Mouse (Mus musculus): ENCODE measurements at regions not wholly inside any gene's neighbourhood (a gene's known extent, or its start where the extent isn't known, plus 50 kb on each side); places are given as distances from the start of the nearest gene placed in this dataset.
A peak's percentile ranks its signal among the peaks of the same experiment; 100 is the strongest.

GRCm38 (mm10) chr6:50882759-50883158 is 228.5 kb upstream of the Npvf start:
- no peak for TF ChIP-seq POLR2A (IDR thresholded peaks at IDR 0.05; ENCODE audit: low read depth, low read length)
- TF ChIP-seq CTCF (conservative IDR thresholded peaks at IDR 0.05; ENCODE audit: insufficient read depth, insufficient read length, low read depth, low read length), result no peak
- WGBS, result 78% methylated on average over 4 of the region's 4 CpGs
- Histone ChIP-seq H3K27ac (ENCODE audit: insufficient read depth, low read depth, low read length) (no peak overlapping the region), H3K4me1 (ENCODE audit: control insufficient read depth, insufficient read depth, low read length) (no peaks in the 10 kb centered on the region), H3K4me3 (ENCODE audit: insufficient read depth, low read depth, low read length) (no peak overlapping the region), H3K27me3 (replicated peaks; ENCODE audit: control insufficient read depth, insufficient read depth, low read length) (no peaks in the 10 kb centered on the region), H3K36me3 (ENCODE audit: control insufficient read depth, insufficient read depth, low read length) (no peaks in the 10 kb centered on the region)
- DNase-seq, result no peak

- Histone ChIP-seq H3K4me1 (ENCODE audit: control insufficient read depth, insufficient read depth, low read length) (no peaks in the 10 kb centered on the region), H3K27ac (ENCODE audit: insufficient read depth, low read depth, low read length) (no peak overlapping the region), H3K36me3 (ENCODE audit: control insufficient read depth, insufficient read depth, low read length) (no peaks in the 10 kb centered on the region), H3K27me3 (replicated peaks; ENCODE audit: control insufficient read depth, insufficient read depth, low read length) (no peaks in the 10 kb centered on the region), H3K4me3 (ENCODE audit: insufficient read depth, low read depth, low read length) (no peak overlapping the region)
- 93% methylated on average over 4 of the region's 4 CpGs for whole genome bisulfite sequencing
- TF ChIP-seq POLR2A (IDR thresholded peaks at IDR 0.05; ENCODE audit: low read depth, low read length), result no peak
- TF ChIP-seq CTCF (conservative IDR thresholded peaks at IDR 0.05; ENCODE audit: insufficient read depth, insufficient read length, low read depth, low read length), result no peak
- DNase-seq, result no peak
Measured at GRCm38 (mm10) chr6:50885031-50885430, 230.8 kb upstream of the Npvf start.

- Histone ChIP-seq H3K4me1 (ENCODE audit: control insufficient read depth, insufficient read depth, low read length) (no peaks in the 10 kb centered on the region), H3K4me3 (ENCODE audit: insufficient read depth, low read depth, low read length) (no peak overlapping the region), H3K27ac (ENCODE audit: insufficient read depth, low read depth, low read length) (no peak overlapping the region), H3K27me3 (replicated peaks; ENCODE audit: control insufficient read depth, insufficient read depth, low read length) (no peaks in the 10 kb centered on the region), H3K36me3 (ENCODE audit: control insufficient read depth, insufficient read depth, low read length) (no peaks in the 10 kb centered on the region)
- no peak for DNase-seq
- 83% methylated on average over 8 of the region's 8 CpGs for WGBS
- TF ChIP-seq CTCF (conservative IDR thresholded peaks at IDR 0.05; ENCODE audit: insufficient read depth, insufficient read length, low read depth, low read length) (no peak), POLR2A (IDR thresholded peaks at IDR 0.05; ENCODE audit: low read depth, low read length) (no peak)
Measured at GRCm38 (mm10) chr6:50885771-50886360, 231.6 kb upstream of the Npvf start.

- Histone ChIP-seq H3K27me3 (replicated peaks; ENCODE audit: control insufficient read depth, insufficient read depth, low read length) (no peaks in the 10 kb centered on the region), H3K4me3 (ENCODE audit: insufficient read depth, low read depth, low read length) (no peak overlapping the region), H3K27ac (ENCODE audit: insufficient read depth, low read depth, low read length) (no peak overlapping the region), H3K4me1 (ENCODE audit: control insufficient read depth, insufficient read depth, low read length) (no peaks in the 10 kb centered on the region), H3K36me3 (ENCODE audit: control insufficient read depth, insufficient read depth, low read length) (no peaks in the 10 kb centered on the region)
- no peak for TF ChIP-seq POLR2A (IDR thresholded peaks at IDR 0.05; ENCODE audit: low read depth, low read length)
- TF ChIP-seq CTCF (conservative IDR thresholded peaks at IDR 0.05; ENCODE audit: insufficient read depth, insufficient read length, low read depth, low read length), result no peak
- no peak for DNase-seq
- WGBS, result 42% methylated on average over 25 of the region's 25 CpGs
Measured at GRCm38 (mm10) chr6:50890370-50891204, 236.3 kb upstream of the Npvf start.

GRCm38 (mm10) chr6:50891205-50891526 is 236.9 kb upstream of the Npvf start:
- no peak overlapping the region for H3K27ac ChIP-seq (ENCODE audit: insufficient read depth, low read depth, low read length)
- TF ChIP-seq POLR2A (IDR thresholded peaks at IDR 0.05; ENCODE audit: low read depth, low read length) (no peak), CTCF (conservative IDR thresholded peaks at IDR 0.05; ENCODE audit: insufficient read depth, insufficient read length, low read depth, low read length) (no peak)
- no peaks in the 10 kb centered on the region for H3K36me3 ChIP-seq (ENCODE audit: control insufficient read depth, insufficient read depth, low read length)
- H3K4me1 ChIP-seq (ENCODE audit: control insufficient read depth, insufficient read depth, low read length), result no peaks in the 10 kb centered on the region
- no peak for DNase-seq
- 75% methylated on average over 3 of the region's 3 CpGs for WGBS
- no peaks in the 10 kb centered on the region for H3K27me3 ChIP-seq (replicated peaks; ENCODE audit: control insufficient read depth, insufficient read depth, low read length)
- no peak overlapping the region for H3K4me3 ChIP-seq (ENCODE audit: insufficient read depth, low read depth, low read length)

- 0 out of 2 replicates have a peak, but pooled peaks have one; percentile 15 for TF ChIP-seq CTCF (conservative IDR thresholded peaks at IDR 0.05; ENCODE audit: insufficient read depth, insufficient read length, low read depth, low read length)
- TF ChIP-seq POLR2A (IDR thresholded peaks at IDR 0.05; ENCODE audit: low read depth, low read length), result no peak
- Histone ChIP-seq H3K4me3 (ENCODE audit: insufficient read depth, low read depth, low read length) (no peak overlapping the region), H3K27ac (ENCODE audit: insufficient read depth, low read depth, low read length) (no peak overlapping the region), H3K27me3 (replicated peaks; ENCODE audit: control insufficient read depth, insufficient read depth, low read length) (no peaks in the 10 kb centered on the region), H3K4me1 (ENCODE audit: control insufficient read depth, insufficient read depth, low read length) (no peaks in the 10 kb centered on the region), H3K36me3 (ENCODE audit: control insufficient read depth, insufficient read depth, low read length) (no peaks in the 10 kb centered on the region)
- WGBS, result 92% methylated on average over 3 of the region's 3 CpGs
- no peak for DNase-seq
Measured at GRCm38 (mm10) chr6:50898792-50899191, 244.6 kb upstream of the Npvf start.

Measured in kidney, adult 2 months (tissue).